Mouse (Mus musculus): ENCODE results near the gene Wipi1.

- no peak for TF ChIP-seq CTCF (IDR thresholded peaks at IDR 0.05; ENCODE audit: extremely low read depth, insufficient read depth, insufficient read length, insufficient replicate concordance)
- TF ChIP-seq POLR2A (IDR thresholded peaks at IDR 0.05; ENCODE audit: low read depth, low read length) = no peak
Measured at GRCm38 (mm10) chr11:109649975-109650701, 38.4 kb upstream of the Wipi1 start.
